Mouse (Mus musculus) cortical plate, adult 2 months (tissue): Measurements from ENCODE around the gene Cnp.

Source experiments
- CTCF ChIP-seq: fragments of 200-500 bp; IDR thresholded peaks from 2 replicates; pipeline ENCODE4 v1.5.1; 2011; ENCODE audit warnings: mild to moderate bottlenecking, control low read depth, low read length; ENCODE audit not compliant: insufficient read depth; ENCODE audit errors: extremely low read depth
- POLR2A ChIP-seq: fragments of 200-500 bp; IDR thresholded peaks from 2 replicates; pipeline ENCODE4 v1.6.1; 2011; ENCODE audit warnings: mild to moderate bottlenecking, low read length, control low read depth; ENCODE audit not compliant: insufficient read depth; ENCODE audit errors: extremely low read depth

GRCm38 (mm10) chr11:100616332-100616731 is 41.6 kb downstream of the Cnp start:
- TF ChIP-seq POLR2A: no peak
- TF ChIP-seq CTCF: no peak
